Mouse (Mus musculus) neural tube, embryonic 11.5 days (tissue): ENCODE data around the gene Evi2a. TPM values are rescaled to one million over a fixed set of nuclear protein-coding genes. Genes with fewer than 3 reads are reported as not detected.

Source experiments
- ATAC-seq: fragments of 200-750 bp; cut with Nextera tagmentation; 2 replicates; pipeline ENCODE4 v1.8.0; 2017; ENCODE audit warnings: moderate number of reproducible peaks, mild to moderate bottlenecking, moderate TSS enrichment, moderate library complexity; ENCODE audit not compliant: insufficient read depth, low FRiP score, low TSS enrichment
- DNase-seq: peaks from one replicate; pipeline ENCODE4 v3.0.0-alpha.2; 2015; ENCODE audit warnings: low spot score
- H3K27ac ChIP-seq: fragments of 300-500 bp; sonication (generic); 2 replicates; pipeline ENCODE4 v1.5.1; 2014; ENCODE audit warnings: low read depth, mild to moderate bottlenecking, low read length
- H3K27me3 ChIP-seq: fragments of 300-500 bp; sonication (generic); 2 replicates; pipeline ENCODE4 v1.6.1; 2014; ENCODE audit warnings: mild to moderate bottlenecking, low read length, mixed read lengths; ENCODE audit not compliant: control insufficient read depth, insufficient read depth
- H3K36me3 ChIP-seq: fragments of 300-500 bp; sonication (generic); 2 replicates; pipeline ENCODE4 v1.6.1; 2014; ENCODE audit warnings: mild to moderate bottlenecking, low read length, moderate library complexity, mixed read lengths; ENCODE audit not compliant: control insufficient read depth, insufficient read depth
- H3K4me1 ChIP-seq: fragments of 300-500 bp; sonication (generic); 2 replicates; pipeline ENCODE4 v1.6.1; 2014; ENCODE audit warnings: low read length, mixed read lengths; ENCODE audit not compliant: control insufficient read depth, insufficient read depth
- H3K4me2 ChIP-seq: fragments of 300-500 bp; sonication (generic); 2 replicates; pipeline ENCODE4 v1.6.1; 2014; ENCODE audit warnings: low read depth, mild to moderate bottlenecking, moderate library complexity
- H3K4me3 ChIP-seq: fragments of 300-500 bp; sonication (generic); 2 replicates; pipeline ENCODE4 v1.5.1; 2014; ENCODE audit warnings: low read depth, low read length
- H3K9ac ChIP-seq: fragments of 300-500 bp; sonication (generic); 2 replicates; pipeline ENCODE4 v1.6.1; 2014; ENCODE audit warnings: mild to moderate bottlenecking, low read length
- H3K9me3 ChIP-seq: fragments of 300-500 bp; sonication (generic); 2 replicates; pipeline ENCODE4 v1.6.1; 2016; ENCODE audit warnings: low read length; ENCODE audit not compliant: control insufficient read depth
- WGBS: fragments of 180-500 bp; shearing (Covaris S2); extraction: QIAGEN DNeasy Blood & Tissue Kit; methylation state at CpG from one replicate; pipeline ENCODE4 v1.1.7; 2014; 5-methylcytosine and 5-hydroxymethylcytosine counted together
- polyA plus RNA-seq: library from polyadenylated mRNA; unstranded; fragments of >200 nt; fragmentation: Nextera tagmentation; extraction: Ambion mirVana; gene quantifications from 2 replicates; pipeline ENCODE4 v1.2.1, GENCODE M21; 2014

Gene Evi2a
- polyA plus RNA-seq, 1 experiment from 2014 or later = 2.5 TPM

GRCm38 (mm10) chr11:79484721-79485120 lies 45.7 kb downstream of the Evi2a start:
- no peak for DNase-seq
- Histone ChIP-seq H3K9me3 (no peaks in the 10 kb centered on the region), H3K27me3 (no peaks in the 10 kb centered on the region), H3K4me1 (no peaks in the 10 kb centered on the region), H3K27ac (no peak overlapping the region), H3K36me3 (no peaks in the 10 kb centered on the region), H3K9ac (no peak overlapping the region), H3K4me3 (no peak overlapping the region), H3K4me2 (no peak overlapping the region)
- ATAC-seq = no peak

DNA sequence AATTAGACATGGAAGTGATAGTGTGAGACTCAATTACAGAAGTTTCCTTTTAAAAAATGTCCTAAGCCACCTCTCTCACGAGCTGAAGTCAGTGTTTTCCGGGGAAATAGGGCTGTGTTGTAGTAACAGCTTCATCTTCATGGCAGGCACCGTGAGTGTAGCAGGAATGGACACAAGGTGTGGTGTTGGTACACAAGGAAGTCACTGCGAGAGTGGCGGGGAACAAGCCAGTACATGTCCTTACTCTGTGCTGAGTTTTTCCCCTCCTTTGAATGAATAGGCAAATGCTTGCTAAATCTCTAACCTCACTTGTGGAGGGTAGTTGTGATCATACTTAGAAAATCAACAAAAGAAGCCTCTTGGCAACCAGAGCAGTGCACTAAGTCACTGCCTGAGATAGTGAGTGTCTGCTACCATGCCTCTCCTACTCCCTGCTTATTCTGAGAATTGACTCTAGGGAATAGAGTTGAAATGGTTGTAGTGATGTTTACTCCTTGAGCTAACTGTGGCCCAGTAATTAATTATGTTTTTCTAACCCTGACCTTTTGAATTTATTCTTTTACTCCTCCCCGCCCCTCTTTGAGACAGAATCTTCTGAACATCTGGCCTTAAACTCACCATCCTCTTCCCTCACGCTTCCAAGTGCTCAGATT lies 46.4 kb downstream of the Evi2a start:
- Histone ChIP-seq H3K27me3 (no peaks in the 10 kb centered on the region), H3K4me2 (no peak overlapping the region), H3K27ac (no peak overlapping the region), H3K9ac (no peak overlapping the region), H3K4me1 (no peaks in the 10 kb centered on the region), H3K36me3 (no peaks in the 10 kb centered on the region), H3K4me3 (no peak overlapping the region), H3K9me3 (no peaks in the 10 kb centered on the region)
- 85% methylated on average over 7 of the region's 7 CpGs for WGBS
- DNase-seq = no peak
- ATAC-seq = no peak

DNA sequence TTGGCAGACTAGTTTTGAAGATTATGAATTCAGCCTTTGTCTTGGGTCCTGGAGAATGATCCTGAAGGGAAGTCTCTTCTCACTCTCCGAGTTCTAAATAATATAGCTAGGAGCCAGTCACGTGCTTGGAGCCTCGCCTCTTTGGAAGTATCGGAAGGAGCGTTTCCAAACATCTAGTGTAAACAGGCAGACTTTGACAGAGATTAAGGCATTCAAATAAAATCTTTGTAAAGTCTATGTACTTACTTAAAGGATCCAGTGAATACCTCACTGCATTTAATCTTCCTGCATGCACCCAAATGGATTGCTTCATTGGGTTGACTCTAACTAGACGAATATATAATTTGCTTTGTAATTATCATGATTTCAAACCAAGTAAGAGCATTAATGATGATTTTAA lies 47.0 kb downstream of the Evi2a start:
- Histone ChIP-seq H3K4me2 (no peak overlapping the region), H3K36me3 (no peaks in the 10 kb centered on the region), H3K4me1 (no peaks in the 10 kb centered on the region), H3K9ac (no peak overlapping the region), H3K27me3 (no peaks in the 10 kb centered on the region), H3K27ac (no peak overlapping the region), H3K4me3 (no peak overlapping the region), H3K9me3 (no peaks in the 10 kb centered on the region)
- no peak for DNase-seq
- ATAC-seq = no peak
- WGBS = 93% methylated on average over 6 of the region's 6 CpGs

Other genes starting within 250 kb of the Evi2a start
- gene Gm9964, start 233.7 kb downstream of the Evi2a start, polyA plus RNA-seq = not detected in 2 replicates
- 10.3 and 11.3 TPM in 2 replicates for gene Nf1, start 190.9 kb downstream of the Evi2a start, polyA plus RNA-seq
- gene Omg, start 26.5 kb downstream of the Evi2a start, polyA plus RNA-seq = 0.45 and 0.56 TPM in 2 replicates
- 1.1 and 1.5 TPM in 2 replicates for gene Evi2b, start 6.8 kb downstream of the Evi2a start, polyA plus RNA-seq
- gene Evi2, start within 50 bp of the Evi2a start, polyA plus RNA-seq = 0.38 and 0.47 TPM in 2 replicates
- 13.6 and 15.2 TPM in 2 replicates for gene Rab11fip4, start 60.6 kb upstream of the Evi2a start, polyA plus RNA-seq